Mouse (Mus musculus) retina, postnatal 1 day (tissue): ENCODE results near the gene Tor4a.
A peak's percentile ranks its signal among the peaks of the same experiment; 100 is the strongest.

Source experiments
- DNase-seq: peaks from one replicate; pipeline ENCODE4 v3.0.0-alpha.2; 2012

The Tor4a gene

GRCm38 (mm10) chr2:25169778-25170177 lies 26.9 kb downstream of the Tor4a start:
- DNase-seq: peak; percentile 82

DNA sequence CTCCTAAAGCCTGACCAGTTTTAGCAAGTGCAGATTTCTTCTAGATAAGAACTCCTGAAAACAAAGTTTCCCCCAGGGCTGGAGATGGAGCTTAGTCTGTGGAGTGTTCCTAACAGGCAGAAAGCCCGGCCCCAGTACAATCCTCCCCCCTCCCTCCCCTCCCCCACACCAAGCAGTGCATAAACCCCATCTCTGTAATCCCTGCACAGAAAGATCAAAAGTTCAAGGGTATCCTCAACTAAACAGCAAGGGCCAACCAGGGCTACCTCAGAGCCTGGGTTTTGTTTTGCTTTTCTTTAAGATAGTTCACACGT lies 28.1 kb downstream of the Tor4a start:
- DNase-seq: no peak

- peak; percentile 91 for DNase-seq
Measured at GRCm38 (mm10) chr2:25167919-25168664, 28.6 kb downstream of the Tor4a start.

DNA sequence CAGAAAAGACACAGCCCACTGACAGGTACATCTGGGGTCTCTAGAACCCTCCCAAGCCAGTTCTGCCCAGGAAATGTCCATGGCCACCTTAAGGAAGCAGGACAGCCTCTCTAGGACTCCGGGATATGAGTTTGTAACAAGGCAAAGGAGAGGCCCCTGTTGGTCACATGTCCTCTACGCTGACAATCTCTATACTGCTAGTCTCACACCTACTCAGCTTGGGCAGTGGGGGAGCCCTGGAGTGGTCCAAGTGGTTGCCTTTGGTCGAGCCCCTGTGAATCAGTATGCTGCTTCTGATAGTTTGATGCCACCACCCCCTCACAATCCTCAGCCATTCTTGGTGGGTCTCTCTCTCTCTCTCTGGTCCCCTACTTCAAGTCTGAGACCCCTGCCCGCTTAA lies 29.2 kb downstream of the Tor4a start:
- no peak for DNase-seq

- DNase-seq: peak; percentile 83
Measured at GRCm38 (mm10) chr2:25157655-25158054, 39.0 kb downstream of the Tor4a start.

DNA sequence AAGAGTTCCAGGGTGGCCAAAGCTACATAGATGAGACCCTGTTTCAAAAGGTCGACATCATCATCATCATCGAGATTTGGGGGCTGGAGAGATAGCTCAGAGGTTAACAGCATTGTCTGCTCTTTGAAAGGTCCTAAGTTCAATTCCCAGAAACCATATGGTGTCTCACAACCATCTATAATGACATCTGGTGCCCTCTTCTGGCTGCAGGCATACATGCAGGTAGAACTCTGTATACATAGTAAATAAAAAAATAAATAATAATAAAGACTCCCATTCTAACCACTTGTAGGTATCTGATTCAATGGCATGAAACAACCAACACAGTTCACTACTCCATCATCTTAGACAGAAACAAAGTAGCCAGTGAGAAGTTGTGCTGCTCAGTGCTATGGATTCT lies 39.7 kb downstream of the Tor4a start:
- peak; percentile 39 for DNase-seq

GRCm38 (mm10) chr2:25156177-25156576 lies 40.5 kb downstream of the Tor4a start:
- no peak for DNase-seq

GRCm38 (mm10) chr2:25151280-25151956 lies 45.3 kb downstream of the Tor4a start:
- no peak for DNase-seq

- no peak for DNase-seq
Measured at GRCm38 (mm10) chr2:25149643-25150042, 47.0 kb downstream of the Tor4a start.

DNA sequence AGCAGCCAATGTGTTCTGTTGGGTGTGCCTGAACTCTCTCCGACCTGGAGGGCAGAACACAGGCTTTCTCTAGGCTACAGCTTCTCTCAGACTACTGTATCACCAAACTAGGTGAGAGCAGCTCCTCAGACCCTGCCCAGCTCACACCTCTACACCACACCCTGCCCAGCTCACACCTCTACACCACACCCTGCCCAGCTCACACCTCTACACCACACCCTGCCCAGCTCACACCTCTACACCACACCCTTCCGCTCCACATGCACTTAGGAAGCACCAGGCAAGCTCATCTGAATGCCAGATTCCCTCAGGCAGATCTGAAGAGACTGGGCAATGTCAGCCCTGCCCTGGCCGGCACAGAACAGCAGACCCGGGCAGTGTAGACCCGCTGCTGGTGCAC lies 48.8 kb downstream of the Tor4a start:
- no peak for DNase-seq

GRCm38 (mm10) chr2:25147398-25147797 lies 49.3 kb downstream of the Tor4a start:
- no peak for DNase-seq

GRCm38 (mm10) chr2:25145346-25145745 lies 51.3 kb downstream of the Tor4a start:
- DNase-seq: no peak
